Mouse (Mus musculus): ENCODE results near the gene Tbc1d22b. TPM values are rescaled to one million over a fixed set of nuclear protein-coding genes. Genes with fewer than 3 reads are reported as not detected.
"Not testable (repeated sequence)": the region's sequence is repeated elsewhere in the genome, so short reads cannot be mapped to it uniquely, and the experiment has no call there.

The Tbc1d22b gene
- polyA plus RNA-seq (2016; fragmentation: Nextera tagmentation; extraction: Ambion mirVana) = 20.5 and 21.3 TPM in 2 replicates

GRCm38 (mm10) chr17:29549543-29550428 lies at the start of gene Tbc1d22b, which contains the start of gene Gm17657:
Tbc1d22b (plus strand) TSS chr17:29549785.
Gm17657 (minus strand) TSS chr17:29549638.
- Histone ChIP-seq H3K36me3 (no peaks in the 10 kb centered on the region), H3K9me3 (no peaks in the 10 kb centered on the region), H3K27ac (peak within 1 kb of the TSS; percentile 96), H3K4me1 (replicated peaks) (peaks cover 28% of the 10 kb centered on the region), H3K27me3 (ENCODE audit: insufficient read depth, poor library complexity, severe bottlenecking) (no peaks in the 10 kb centered on the region), H3K4me3 (peak within 1 kb of the TSS; percentile 99)
- peak; percentile 93 for DNase-seq (ENCODE audit: low spot score)
- under 1% methylated on average over 44 of the region's 44 CpGs for WGBS

- H3K4me1 ChIP-seq (replicated peaks) = peaks cover 16% of the 10 kb centered on the region
- no peak overlapping the region for H3K4me3 ChIP-seq
- H3K27me3 ChIP-seq (ENCODE audit: insufficient read depth, poor library complexity, severe bottlenecking) = peaks cover 14% of the 10 kb centered on the region
- WGBS = 83% methylated on average over 7 of the region's 7 CpGs
- DNase-seq (ENCODE audit: low spot score) = no peak
- H3K36me3 ChIP-seq = peaks cover 12% of the 10 kb centered on the region; the same call in 1 of the 2 replicates
- peak overlapping the region; percentile 41; the same call in 1 of the 2 replicates for H3K27ac ChIP-seq
- no peaks in the 10 kb centered on the region for H3K9me3 ChIP-seq
These were observed 49.3 kb upstream of the Tbc1d22b start for GRCm38 (mm10) chr17:29500243-29500740.

- DNase-seq (ENCODE audit: low spot score) = no peak
- peaks cover 10% of the 10 kb centered on the region; the same call in 1 of the 2 replicates for H3K36me3 ChIP-seq
- no peaks in the 10 kb centered on the region for H3K9me3 ChIP-seq
- peaks cover 14% of the 10 kb centered on the region for H3K27me3 ChIP-seq (ENCODE audit: insufficient read depth, poor library complexity, severe bottlenecking)
- H3K27ac ChIP-seq = no peak overlapping the region
- 79% methylated on average over 17 of the region's 17 CpGs for WGBS
- no peak overlapping the region for H3K4me3 ChIP-seq
- peaks cover 16% of the 10 kb centered on the region for H3K4me1 ChIP-seq (replicated peaks)
These were observed 48.6 kb upstream of the Tbc1d22b start for GRCm38 (mm10) chr17:29500802-29501469.

GRCm38 (mm10) chr17:29502005-29502668 lies 47.4 kb upstream of the Tbc1d22b start:
- Histone ChIP-seq H3K27ac (no peak overlapping the region), H3K36me3 (no peaks in the 10 kb centered on the region), H3K9me3 (no peaks in the 10 kb centered on the region), H3K27me3 (ENCODE audit: insufficient read depth, poor library complexity, severe bottlenecking) (peaks cover 14% of the 10 kb centered on the region), H3K4me1 (replicated peaks) (peaks cover 16% of the 10 kb centered on the region), H3K4me3 (no peak overlapping the region)
- DNase-seq (ENCODE audit: low spot score) = no peak
- 78% methylated on average over 7 of the region's 7 CpGs for WGBS

DNA sequence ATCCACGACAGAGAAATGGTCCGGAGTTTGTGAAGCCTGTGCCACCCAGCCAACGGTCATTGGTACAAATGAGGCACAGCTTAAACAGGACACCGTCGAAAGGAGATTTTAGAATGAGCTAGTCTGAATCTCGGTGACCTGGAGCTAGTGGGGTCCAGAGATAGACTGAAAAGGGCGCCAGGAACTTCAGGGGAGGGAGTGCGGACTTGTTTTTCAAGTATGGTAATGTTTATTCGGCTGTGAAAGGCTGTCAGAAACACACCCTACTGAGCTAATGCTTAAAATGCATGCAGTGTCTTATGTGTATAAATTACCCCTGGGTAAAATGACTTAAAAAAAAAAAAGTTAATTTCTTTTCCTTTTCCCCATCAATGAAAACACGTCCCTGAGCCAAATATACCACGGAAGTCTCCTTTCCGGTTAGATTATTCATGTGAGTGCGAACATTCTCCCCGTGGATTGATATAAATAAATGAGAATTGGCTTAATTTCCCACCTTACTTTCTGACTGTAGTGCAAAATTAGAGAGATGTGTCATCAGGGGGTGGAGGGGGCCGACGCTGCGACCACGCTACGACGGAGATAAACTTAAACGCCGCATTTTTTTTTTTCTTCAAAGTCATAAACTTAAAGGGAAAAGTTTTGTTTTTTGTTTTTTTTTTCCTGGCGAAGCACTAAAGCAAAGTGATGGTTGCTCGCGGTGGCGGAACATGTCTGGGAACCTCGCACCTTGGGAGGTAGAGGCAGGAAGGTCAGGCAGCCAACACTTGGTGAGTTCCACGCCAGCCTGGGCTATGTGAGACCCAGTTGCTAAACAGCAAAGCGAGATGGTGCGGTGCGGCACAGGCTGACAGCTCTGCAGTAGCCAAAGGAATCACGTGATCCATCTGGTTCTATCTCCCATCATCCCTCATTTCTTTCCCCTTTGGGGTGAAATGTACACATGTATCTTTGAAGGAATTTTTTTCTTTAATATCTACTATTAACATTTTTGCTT lies 46.6 kb upstream of the Tbc1d22b start:
- 17% methylated on average over 32 of the region's 32 CpGs for WGBS
- peaks cover 15% of the 10 kb centered on the region for H3K4me1 ChIP-seq (replicated peaks)

GRCm38 (mm10) chr17:29503700-29504099 lies 45.9 kb upstream of the Tbc1d22b start:
- no peaks in the 10 kb centered on the region for H3K36me3 ChIP-seq
- no peak overlapping the region for H3K27ac ChIP-seq
- H3K4me3 ChIP-seq = no peak overlapping the region
- WGBS = 81% methylated on average over 5 of the region's 5 CpGs
- H3K27me3 ChIP-seq (ENCODE audit: insufficient read depth, poor library complexity, severe bottlenecking) = peaks cover 14% of the 10 kb centered on the region
- peaks cover 9% of the 10 kb centered on the region for H3K4me1 ChIP-seq (replicated peaks)
- H3K9me3 ChIP-seq = no peaks in the 10 kb centered on the region
- DNase-seq (ENCODE audit: low spot score) = no peak

More for the DNA sequence above, 46.6 kb upstream of the Tbc1d22b start:
- Histone ChIP-seq H3K27me3 (ENCODE audit: insufficient read depth, poor library complexity, severe bottlenecking) (peaks cover 14% of the 10 kb centered on the region), H3K9me3 (no peaks in the 10 kb centered on the region), H3K4me3 (no peak overlapping the region), H3K36me3 (no peaks in the 10 kb centered on the region), H3K27ac (no peak overlapping the region)
- DNase-seq (ENCODE audit: low spot score) = no peak

GRCm38 (mm10) chr17:29508927-29509608 lies 40.5 kb upstream of the Tbc1d22b start:
- no peak for DNase-seq (ENCODE audit: low spot score)
- 74% methylated on average over 12 of the region's 12 CpGs for WGBS
- Histone ChIP-seq H3K4me3 (no peak overlapping the region), H3K4me1 (replicated peaks) (peaks cover 14% of the 10 kb centered on the region; the same call in 1 of the 2 replicates), H3K36me3 (no peaks in the 10 kb centered on the region), H3K9me3 (no peaks in the 10 kb centered on the region), H3K27me3 (ENCODE audit: insufficient read depth, poor library complexity, severe bottlenecking) (no peaks in the 10 kb centered on the region), H3K27ac (no peak overlapping the region)

DNA sequence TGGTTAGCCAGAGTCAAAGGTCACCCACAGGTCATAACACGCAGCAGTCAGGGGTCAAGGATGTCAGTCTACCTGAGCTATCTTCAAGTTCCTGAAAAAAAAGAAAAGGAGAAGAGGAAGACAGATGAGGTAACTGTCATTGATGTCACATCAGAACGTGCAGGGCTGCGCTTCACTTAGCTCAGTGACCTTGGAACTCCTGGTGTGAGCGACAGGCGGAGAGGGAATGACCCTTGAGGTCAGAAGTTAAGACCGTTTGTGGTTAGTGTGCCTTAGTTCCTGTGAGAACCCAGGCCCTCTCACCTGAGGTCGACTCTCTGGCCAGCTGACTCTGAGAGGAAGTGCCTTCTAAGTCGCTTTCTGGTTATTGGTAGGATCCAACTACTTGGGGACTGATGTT lies 38.9 kb upstream of the Tbc1d22b start:
- WGBS = 63% methylated on average over 8 of the region's 8 CpGs
- DNase-seq (ENCODE audit: low spot score) = no peak

DNA sequence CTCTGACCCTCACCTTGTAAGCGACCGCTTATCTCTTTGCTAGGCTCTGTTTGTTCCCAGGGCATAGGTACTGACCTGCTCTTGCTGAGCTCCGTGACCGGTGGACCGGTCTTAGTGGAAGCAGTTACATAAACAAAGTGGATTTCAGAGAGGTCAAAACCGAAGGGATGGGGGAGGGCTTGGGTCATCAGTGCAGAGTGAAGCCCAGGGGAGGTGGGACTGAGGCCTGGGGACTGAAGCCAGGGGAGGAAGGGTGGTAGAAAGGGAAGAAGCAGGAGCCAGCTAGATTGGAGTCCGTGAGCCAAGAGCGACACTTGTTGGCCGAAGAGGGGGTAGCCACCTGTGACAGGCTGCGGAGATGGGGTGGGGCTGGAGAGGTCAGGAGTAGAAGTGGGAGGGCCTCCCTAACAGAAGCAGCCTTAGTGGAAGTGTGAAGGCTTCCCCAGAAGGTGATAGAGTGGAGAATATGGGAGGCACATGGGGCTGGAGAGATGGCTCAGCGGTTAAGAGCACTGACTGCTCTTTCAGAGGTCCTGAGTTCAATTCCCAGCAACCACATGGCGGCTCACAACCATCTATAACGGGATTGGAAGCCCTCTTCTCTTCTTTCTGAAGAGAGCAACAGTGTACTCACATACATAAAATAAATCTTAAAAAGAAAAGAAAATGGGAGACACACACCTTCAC lies 36.4 kb upstream of the Tbc1d22b start:
- Histone ChIP-seq H3K4me3 (no peak overlapping the region), H3K27ac (peak overlapping the region; percentile 69), H3K36me3 (no peaks in the 10 kb centered on the region), H3K9me3 (no peaks in the 10 kb centered on the region), H3K4me1 (replicated peaks) (peaks cover 14% of the 10 kb centered on the region; the same call in 1 of the 2 replicates), H3K27me3 (ENCODE audit: insufficient read depth, poor library complexity, severe bottlenecking) (no peaks in the 10 kb centered on the region)
- DNase-seq (ENCODE audit: low spot score) = peak; percentile 77
- 40% methylated on average over 13 of the region's 13 CpGs for WGBS

More for the DNA sequence above, 38.9 kb upstream of the Tbc1d22b start:
- Histone ChIP-seq H3K4me3 (no peak overlapping the region), H3K9me3 (no peaks in the 10 kb centered on the region), H3K27me3 (ENCODE audit: insufficient read depth, poor library complexity, severe bottlenecking) (no peaks in the 10 kb centered on the region), H3K36me3 (no peaks in the 10 kb centered on the region), H3K4me1 (replicated peaks) (peaks cover 14% of the 10 kb centered on the region; the same call in 1 of the 2 replicates), H3K27ac (no peak overlapping the region)

GRCm38 (mm10) chr17:29514435-29514834 lies 35.1 kb upstream of the Tbc1d22b start:
- no peaks in the 10 kb centered on the region for H3K9me3 ChIP-seq
- H3K36me3 ChIP-seq = no peaks in the 10 kb centered on the region
- no peaks in the 10 kb centered on the region for H3K27me3 ChIP-seq (ENCODE audit: insufficient read depth, poor library complexity, severe bottlenecking)
- WGBS = 5% methylated on average over 11 of the region's 11 CpGs
- no peak overlapping the region for H3K4me3 ChIP-seq
- H3K27ac ChIP-seq = no peak overlapping the region
- peaks cover 9% of the 10 kb centered on the region; the same call in 1 of the 2 replicates for H3K4me1 ChIP-seq (replicated peaks)
- DNase-seq (ENCODE audit: low spot score) = peak; percentile 80

- H3K27ac ChIP-seq, H3K36me3 ChIP-seq: not testable (repeated sequence)
- WGBS = 94% methylated on average over 5 of the region's 5 CpGs
These were observed 30.9 kb upstream of the Tbc1d22b start for GRCm38 (mm10) chr17:29518665-29519064.

More at GRCm38 (mm10) chr17:29518665-29519064, 30.9 kb upstream of the Tbc1d22b start:
- not testable (repeated sequence) for H3K9me3 ChIP-seq; H3K27me3 ChIP-seq (ENCODE audit: insufficient read depth, poor library complexity, severe bottlenecking); DNase-seq (ENCODE audit: low spot score); H3K4me1 ChIP-seq (replicated peaks); H3K4me3 ChIP-seq

Measured in hindbrain, embryonic 10.5 days (tissue).